Mouse (Mus musculus): ENCODE results near the gene Vat1l.

Gene Vat1l

DNA sequence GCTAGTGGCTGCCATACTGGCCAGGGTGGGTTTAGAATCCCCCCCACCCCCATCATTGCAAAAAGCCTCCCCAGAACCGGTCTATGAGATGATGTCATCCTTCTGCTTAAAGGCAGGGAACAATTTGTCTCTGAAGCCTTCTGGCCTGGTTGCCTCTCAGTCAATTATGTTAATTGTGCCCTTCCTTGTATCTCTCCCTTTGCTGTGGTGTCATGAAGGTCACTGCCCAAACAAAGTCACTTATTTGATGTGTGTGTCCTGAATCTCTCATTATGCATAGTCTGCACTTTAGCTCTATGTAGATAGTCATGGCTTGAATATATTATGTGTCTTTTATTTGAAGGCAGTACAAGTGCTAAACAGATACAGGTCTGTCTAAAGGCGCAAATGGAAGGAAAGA lies 92.8 kb downstream of the Vat1l start:
- no peak for DNase-seq

DNA sequence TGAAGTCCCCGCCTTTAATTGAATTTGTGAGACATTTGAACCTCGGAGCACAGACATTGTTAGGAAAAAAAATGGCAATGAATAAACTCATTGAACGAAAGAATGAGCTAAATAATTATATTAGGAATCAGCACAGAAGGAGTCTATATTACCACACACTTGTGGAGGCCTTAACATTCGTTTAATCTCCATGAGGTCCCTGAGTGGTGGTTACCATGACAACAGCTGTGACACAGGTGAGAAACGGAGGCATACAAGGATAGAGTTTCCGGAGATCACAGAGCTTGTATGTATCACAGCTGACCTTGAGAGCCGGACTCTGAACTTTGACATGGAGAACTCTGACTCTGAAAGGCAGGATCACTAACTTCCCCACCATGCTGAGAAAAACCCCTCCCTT lies 94.7 kb downstream of the Vat1l start:
- no peak for DNase-seq

DNA sequence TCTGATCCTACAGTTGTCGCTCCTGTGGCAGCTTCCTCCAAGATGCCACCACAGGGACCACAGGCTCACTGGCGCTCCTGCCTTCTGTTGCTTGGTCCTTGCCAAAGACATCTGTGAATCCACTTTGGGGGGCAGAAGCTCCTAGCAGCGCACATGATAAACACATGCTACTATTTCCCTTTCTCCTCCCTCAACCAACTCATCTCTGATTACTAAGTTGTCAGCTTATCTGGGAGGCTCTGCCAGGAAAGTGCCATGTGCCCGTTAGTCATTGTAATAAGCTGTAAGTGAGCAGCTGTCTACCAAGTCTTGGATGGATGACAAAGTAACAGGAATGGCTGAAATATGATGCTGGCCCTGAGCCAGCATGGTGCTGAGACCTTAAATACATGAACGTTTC lies 100.9 kb downstream of the Vat1l start:
- DNase-seq: no peak

GRCm38 (mm10) chr8:114314669-114315325 lies 109.4 kb downstream of the Vat1l start:
- DNase-seq: no peak

DNA sequence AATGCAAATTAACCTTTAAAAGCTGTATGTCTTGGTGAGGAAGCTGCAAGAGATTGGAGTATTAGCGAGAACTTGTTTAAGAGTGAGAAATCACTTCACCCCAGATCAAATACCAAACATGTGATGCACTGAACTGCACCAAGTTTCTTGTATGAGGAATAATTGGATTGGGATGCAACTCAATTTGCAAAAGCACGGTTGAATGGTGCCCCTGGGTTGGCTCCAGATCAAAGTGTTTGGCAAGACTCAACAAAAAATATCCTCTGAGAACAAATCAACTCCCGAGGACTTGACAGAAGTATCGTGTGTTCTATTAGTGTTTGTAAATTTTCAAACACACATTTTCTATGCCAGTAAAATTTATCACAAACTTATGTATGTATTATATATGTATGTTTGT lies 112.7 kb downstream of the Vat1l start:
- no peak for DNase-seq

GRCm38 (mm10) chr8:114322096-114322495 lies 116.7 kb downstream of the Vat1l start:
- no peak for DNase-seq

DNA sequence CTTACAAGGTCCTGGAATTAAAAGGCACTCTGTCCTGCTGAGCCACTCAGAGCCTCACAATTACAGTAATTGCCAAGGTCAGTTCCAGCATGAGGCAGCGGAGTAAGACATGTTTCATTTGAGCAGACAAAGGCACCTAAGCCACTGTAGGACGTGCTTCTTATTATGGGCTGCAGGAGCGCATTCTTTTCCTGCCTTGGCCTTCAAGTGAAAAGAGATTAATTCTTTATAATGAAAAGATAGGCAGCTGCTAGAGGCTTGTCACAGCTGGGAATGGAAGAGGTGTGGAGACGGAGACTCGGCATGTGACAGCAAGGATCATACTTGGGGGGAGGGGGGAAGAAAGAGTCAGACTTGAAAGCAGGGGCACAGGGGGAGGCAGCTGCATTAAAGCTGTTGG lies 126.5 kb downstream of the Vat1l start:
- no peak for DNase-seq

DNA sequence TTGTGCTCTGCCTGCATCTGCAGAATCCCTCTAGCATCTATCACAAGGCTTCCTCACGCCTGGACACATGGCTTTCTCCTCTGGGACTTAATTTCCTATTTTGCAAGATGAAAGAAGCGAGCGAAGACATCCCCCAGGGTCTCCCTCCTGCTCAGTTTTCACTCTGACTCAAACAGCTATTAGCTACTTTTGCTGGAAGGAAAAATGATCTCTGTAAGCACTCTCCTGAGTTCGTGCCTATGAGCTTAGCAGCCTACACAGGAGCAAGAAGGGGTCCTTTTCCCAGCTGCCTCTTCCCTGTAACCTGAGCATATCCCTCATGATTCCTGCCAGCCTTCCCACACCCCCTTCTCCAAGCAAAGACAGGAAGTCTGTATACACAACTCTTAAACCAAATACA lies 127.5 kb downstream of the Vat1l start:
- DNase-seq: no peak

DNA sequence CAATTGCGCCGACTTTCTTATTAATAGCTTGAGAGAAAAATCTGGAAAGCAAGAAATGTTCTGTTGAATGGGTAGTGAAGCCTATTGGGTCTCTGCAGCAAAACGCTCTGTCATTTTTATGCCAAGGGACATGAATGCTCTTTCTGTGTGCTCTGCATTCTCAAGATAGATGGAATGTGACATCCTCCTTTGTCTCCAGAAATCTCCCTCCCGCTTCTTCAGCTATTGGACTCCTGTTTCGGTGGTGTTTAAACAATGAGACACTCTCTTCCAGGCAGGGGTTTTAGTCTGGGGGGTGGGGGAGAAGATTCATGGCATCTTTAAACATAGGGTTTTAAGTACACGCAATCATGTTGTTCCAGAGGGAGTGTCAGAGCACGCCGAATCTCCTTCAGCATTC lies 130.3 kb downstream of the Vat1l start:
- no peak for DNase-seq

- DNase-seq: no peak
Measured at GRCm38 (mm10) chr8:114342276-114342675, 136.9 kb downstream of the Vat1l start.

DNA sequence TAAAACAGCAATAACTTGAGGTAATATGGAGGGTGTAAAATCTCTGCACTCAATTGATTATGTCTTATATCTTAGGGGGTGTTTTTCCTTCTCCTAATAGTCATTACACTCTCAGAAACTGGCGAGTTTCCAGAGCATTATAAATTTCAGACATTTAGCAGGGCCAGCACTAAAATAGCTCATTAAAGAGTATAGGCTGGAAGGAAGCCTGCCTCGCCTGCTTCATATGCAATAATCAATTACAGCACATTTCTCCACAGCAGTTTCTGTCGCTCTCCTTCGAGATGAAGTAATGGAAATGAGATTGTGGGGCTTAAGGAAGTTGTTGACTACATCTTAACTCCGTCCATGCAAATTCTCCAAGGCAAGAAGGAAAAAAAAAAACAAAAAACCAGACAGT lies 139.4 kb downstream of the Vat1l start:
- no peak for DNase-seq

- no peak for DNase-seq
Measured at GRCm38 (mm10) chr8:114346045-114346444, 140.6 kb downstream of the Vat1l start.

DNA sequence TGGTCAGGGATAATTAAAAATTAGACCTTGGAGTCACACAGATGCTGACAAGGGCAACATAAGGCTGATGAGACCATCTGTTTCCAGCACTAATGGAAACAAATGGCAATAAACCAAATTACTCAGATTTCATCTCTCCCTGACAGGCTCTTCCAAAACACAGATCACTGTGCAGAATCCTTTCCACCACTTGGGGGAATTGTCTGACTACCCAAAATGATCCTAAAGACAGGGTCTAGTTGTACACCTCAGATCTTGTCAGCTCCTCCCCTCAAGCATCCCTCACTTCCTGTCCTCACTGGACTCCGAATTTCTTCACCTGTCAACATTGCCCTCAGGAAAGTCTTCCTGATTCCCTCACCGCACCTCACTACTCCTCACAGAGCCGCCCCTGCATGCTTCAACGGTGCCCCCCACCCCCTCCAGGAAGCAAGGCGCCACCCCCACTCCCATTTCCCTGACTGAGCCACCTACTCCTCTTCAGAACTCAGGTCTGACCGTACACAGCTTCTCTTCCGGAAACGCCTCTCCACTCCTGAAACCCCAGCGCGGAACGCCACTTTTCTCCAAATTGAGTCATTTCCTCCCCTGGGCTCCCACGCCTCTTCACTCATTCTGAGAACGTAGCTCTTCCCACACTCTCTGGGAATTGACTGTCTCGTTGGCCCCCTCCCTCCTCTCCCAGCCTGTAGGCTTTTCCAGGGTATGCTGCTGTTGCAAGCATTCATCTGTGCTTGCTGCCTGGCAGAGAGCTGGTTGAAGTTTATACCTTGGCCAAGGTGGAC lies 146.4 kb downstream of the Vat1l start:
- DNase-seq: no peak

GRCm38 (mm10) chr8:114360506-114360905 lies 155.1 kb downstream of the Vat1l start:
- DNase-seq: no peak

DNA sequence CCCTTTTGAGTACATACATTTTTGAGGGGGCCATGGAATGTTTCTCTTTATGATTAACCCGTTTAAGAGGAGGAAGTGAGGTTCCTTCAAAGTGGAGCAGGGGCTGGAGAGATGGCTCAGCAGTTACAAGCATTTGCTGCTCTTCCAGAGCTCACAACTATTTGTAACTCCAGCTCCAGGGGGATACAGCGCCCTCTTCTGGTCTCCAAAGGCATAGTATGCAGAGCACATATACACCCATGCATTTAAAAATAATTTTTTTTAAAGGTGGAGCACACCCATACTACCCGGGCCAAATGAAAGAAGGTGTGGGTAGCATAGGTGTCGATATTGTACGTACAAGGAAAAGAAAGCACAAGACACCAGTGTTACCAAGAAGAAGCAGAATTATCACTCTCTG lies 157.8 kb downstream of the Vat1l start:
- no peak for DNase-seq

GRCm38 (mm10) chr8:114363656-114364055 lies 158.2 kb downstream of the Vat1l start:
- no peak for DNase-seq

GRCm38 (mm10) chr8:114369038-114369976 lies 163.9 kb downstream of the Vat1l start:
- peak; percentile 48 to 71 for DNase-seq

- no peak for DNase-seq
Measured at GRCm38 (mm10) chr8:114374390-114374789, 169.0 kb downstream of the Vat1l start.

DNA sequence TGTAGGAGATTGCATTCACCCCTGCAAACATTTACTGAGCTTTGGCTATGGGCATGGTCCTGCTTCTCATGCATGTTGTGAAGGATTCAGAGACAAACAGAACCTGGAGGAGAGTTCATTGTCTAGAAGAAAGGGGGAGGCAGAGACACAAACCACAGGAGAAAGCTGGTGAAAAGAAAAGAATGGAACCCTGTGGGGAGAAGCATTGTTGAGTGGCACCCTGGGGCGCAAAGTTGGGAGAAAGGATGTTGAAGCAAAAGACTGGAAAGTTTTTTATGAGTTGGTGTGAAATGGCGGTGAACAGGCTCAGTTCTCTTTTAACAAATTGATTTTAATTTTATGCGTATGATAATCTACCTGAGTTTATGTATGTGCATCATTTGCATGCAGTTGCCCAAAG lies 178.8 kb downstream of the Vat1l start:
- no peak for DNase-seq

DNA sequence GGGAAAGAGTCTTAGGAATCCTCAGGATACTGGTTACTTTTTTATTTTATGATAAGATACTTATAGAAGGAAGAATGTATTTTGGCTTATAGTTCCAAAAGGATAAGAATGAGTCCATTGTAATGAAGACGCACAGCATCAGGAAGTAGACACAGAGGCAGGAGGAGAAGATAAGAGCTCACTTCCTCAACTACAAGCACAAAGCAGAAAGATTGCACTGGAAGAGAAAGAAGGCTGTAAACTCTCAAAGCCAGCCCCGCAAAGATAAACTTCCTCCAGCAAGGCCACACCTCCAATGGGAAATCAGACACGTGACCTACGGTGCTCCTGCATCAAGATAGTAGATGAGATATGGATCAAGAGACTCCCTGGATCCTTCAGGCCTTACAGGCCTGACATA lies 182.1 kb downstream of the Vat1l start:
- no peak for DNase-seq

DNA sequence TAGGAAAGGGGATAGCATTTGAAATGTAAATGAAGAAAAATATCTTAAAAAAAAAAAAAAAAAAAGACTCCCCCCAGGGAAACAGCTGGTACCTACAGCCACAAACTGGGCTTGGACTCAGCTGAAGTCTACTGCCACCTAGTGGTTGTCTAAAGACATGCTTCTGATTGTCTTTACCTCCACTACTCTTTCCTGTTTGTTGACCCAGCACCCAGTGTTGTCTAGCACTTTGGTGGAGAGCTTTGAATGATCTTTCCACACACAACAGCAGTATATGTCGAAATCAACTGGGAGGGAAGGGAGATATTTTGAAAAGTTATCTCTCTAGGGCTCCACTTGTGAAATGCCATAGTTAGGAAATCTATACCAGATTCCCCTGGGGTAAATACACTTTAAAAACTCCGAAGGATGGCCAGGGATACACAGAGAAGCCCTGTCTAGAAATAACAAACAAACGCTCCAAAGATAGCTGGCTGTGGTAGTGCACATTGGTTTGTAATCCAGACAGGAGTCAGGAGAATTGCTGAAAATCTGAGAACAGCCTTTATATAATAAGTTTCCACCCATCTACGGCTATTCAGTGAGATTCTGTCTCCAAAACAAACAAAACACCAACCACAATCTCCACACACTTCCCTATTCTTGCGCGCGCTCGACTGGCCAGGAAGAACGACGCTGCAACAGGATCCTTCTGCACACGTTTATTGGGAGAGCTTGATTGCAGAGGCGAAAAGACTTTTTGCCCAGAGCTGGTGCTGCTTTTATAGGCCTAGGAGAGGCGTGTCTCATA lies 185.2 kb downstream of the Vat1l start:
- no peak for DNase-seq

DNA sequence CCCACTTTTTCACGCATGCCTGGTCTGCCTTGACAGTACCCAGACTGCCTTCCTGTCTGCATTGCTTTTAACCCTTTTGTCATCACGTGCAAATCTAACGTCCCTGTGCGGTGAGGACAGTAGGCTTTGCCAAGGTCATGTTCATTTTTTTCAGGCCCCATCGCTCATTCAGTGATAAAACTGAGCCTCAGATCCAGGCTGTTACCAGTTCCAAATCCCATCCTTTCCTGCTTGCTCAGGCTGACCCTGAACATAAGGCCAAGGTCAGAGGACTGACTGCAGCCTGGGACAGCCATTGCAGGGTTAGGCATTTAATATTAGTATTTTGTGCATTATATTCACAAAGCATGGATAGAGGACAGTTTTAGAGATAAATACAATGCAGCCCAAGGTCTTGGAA lies 192.9 kb downstream of the Vat1l start:
- DNase-seq: no peak

DNA sequence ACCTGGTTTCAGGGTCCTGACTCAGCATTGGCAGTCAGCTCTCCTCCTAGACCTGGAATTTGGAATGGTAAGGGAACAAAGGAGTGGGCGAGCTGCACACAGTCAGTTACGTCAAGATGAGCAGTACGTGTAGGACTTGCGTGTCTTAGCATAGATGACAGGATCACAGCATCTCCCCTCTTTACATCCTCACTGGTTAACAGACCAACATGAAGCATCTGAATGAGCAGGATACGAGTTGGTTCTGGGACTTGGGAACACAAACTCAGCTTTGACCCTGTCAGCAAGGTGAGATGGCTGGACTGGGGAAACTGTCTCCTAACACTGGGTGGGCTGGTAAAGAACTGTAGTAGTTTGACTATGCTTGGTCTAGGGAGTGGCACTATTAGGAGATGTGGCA lies 193.9 kb downstream of the Vat1l start:
- DNase-seq: no peak
